Mouse (Mus musculus): ENCODE data around the gene Bspry.

Bspry gene

DNA sequence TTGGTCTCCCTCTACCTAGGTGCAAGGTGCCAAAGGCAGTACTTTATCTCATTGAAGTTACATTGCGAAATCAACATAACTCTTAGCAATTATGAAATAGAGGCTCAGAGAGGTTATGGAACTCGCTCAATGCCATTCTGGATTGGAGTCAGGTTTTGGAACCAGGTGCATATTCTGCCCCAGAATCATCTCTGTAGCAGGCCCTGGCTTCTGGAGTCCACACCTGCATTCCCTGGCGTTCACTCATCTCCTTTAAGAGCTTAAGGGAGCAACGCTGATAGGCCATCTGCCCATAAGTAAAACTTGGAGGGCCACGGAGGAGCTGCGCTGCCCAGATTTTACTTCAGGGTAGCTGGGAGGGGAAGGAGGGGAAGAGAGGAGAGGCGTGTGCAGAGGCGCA lies 37.2 kb downstream of the Bspry start:
- no peak for DNase-seq

DNA sequence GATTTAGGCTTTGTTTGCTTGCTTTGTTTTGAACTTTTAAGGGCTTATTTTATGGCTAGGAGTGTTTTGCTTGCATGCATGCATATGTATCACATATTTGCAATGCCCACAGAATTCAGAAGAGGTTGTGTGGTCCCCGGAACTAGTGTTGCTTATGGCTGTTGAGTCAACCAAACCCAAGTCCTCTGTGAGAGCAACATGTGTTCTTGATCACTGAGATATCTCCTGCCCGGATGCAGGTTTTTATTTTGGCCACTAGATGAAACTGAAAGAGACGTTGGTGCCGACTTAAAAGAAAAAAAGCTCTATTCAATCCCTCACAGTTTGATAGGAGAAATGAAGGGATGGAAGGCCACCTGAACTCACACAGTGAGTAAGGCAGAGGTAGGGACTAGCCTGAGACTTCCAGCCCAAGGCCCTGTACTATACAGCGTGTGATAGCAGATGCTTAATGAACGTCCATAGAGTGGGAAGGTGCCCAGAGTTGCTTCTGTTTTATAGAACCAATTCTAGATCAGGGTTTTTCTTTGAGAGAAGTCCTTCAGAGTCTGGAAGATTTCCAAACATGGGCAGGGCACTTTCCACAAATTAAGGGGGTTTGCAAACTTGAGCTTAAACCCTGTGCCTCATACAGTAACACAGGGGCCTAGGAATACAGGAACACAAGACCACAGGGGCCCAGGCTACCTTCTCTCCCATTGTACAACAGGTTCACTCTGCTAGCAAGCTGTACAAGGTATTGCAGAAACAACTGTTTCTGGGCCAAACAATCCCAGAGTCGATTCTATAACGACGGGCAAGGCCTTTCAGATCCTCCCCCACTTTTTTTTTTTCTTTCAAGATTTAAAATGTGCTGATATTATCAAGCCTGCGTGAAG lies 37.9 kb downstream of the Bspry start:
- DNase-seq: peak; percentile 47

DNA sequence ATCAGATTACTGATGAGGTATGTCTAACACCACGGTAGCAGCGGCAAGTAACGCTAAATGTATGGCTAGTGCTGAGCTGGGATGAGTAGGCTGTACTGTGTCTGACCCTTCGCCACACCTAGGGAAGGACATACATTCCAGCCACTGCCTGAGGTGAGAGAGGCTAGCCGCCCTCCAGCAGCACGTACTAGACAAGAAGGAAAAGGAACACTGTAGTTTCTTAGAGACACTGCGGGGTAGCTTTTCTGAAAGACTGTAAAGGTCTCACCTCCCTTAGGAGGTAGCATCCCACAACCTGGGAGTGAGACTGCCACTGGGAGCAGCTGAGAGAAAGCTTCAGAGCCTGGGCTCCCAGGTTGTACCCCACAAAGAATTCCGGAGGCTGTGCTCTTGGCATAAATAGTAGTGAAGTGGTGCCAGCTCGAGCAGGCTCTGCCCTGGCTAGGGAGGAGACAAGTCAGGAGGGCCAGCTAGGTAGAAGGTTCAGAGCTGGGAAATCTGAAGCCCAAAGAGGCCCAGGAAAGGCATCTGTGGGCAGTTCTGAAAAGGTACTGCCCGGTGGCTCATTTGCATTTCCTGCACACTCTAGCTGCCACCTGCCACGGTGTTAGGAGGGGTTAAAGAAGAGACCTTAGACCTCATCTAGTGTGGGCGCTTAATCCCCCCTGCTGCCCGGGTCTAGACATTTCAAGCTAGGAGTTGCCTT lies 38.7 kb downstream of the Bspry start:
- DNase-seq: peak; percentile 88

DNA sequence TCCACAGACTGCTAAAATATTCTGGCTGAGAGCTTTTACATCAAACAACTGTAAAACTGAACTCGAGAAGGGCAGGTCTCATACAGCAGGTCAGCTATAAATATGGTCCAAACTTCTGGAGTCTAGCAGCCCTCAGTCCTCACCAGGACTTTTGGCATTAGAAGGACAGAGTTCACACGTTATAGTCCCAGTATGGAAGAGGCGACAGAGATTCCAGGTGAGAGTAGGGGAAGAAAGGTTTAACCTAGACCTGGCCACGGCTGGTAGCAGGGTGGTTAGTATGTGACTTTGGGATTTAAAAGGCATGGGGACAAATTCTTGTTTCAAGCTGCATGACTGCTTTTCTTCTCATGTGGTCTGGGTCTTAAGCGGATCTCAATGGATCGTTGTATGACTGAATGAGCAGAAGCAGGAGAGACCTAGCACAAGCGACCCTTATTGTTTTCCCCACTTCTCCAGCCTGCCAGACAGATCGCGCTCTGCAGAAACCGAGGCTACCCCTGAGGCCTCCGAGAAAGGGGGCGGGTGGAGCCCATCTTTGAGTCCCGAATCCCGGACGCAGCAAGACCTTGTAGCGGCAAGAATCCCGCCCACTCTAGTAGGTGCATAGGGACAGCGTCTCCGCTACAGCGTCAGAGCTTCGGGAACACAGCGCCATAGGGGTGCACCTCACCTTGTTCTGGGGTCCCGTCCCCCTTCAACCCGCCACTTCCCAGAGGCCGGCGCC lies 39.4 kb downstream of the Bspry start:
- peak; percentile 72 for DNase-seq

DNA sequence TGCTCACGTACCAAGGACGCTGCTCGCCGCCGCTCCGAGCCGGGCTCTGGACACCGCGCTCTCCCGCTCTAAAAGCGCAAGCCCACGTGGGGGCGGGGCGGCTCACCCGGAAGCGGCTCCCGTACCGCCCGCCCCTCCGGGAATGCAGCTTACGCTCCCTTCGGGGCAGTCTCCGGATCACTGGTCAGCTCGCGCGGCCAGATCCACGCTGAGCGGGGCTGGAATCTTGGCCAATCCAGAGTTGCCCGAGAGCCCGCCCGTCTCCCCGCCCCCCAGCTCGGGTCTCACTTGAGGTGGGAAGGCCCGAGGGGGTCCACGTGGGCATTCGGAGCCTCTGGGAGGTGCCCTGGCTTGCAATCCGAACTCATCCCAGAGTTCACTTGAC lies 40.0 kb downstream of the Bspry start, which contains the start of gene Alad:
TSS of gene Alad (minus strand) at position 70 of the 385 bp plus-strand sequence.
- peak; percentile 81 for DNase-seq

DNA sequence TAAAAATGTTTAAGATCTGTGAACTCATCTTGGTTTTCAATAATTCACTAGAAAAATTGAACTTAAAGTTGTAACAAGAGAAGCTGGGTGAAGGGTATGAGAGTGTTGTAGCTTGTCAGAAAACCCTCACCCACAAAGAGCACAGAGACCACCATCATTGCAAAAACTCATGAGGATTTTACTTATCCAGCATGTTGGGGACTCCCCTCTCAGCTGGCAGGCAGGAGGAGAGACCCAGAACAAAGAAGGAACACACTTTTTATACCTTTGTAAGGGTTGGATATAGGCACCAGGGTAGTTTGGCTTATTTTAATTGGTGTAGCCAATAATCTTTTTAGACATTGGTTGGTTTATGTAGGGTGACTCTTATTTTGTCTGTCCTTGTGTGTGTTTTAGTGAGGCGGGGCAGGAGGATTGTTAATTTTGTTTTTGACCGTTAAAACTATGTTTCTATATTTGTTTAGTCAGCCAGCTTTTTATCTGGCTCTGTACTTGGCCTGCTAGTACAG lies 41.1 kb downstream of the Bspry start:
- no peak for DNase-seq

DNA sequence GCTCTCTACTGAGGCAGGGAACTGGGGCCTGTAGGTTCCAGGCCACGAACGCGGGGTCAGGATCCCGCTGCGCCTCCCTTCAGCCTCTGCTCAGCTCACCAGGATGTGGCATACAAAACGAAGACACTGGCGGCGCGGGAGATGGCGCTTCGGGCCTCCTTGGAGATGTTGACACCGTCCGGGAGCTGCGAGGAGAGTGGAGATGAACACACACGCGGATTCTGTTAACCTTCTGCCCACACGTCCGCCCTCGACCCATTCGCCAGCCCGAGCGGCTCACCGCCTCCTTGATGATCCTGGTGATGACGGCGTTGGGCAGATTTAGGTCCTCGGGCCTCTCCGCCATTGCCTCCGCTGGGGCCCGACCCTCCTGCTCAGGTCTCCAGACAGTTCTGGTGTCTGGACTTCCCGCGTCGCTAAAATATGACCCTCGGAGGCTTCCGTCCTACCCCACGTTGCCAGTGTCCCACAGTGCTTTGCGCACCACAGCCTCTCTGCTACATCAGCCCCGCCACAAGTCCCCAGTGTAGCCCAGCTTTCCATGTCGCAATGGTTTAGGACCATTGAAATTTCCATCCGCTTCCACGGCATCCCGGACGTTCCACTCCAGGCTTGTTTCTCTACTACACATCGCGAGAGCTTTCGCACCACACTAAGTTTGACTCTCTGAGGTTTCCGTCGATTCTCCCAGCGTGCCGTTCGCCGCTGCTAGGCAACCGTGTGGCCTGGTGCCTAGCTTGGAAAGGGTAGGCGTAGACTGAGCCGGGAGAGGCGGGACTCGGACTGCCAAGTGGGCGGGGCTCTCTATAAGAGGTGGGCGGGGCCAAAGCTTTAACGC lies 45.0 kb downstream of the Bspry start, which contains the start of the genes Pole3 and 4933430I17Rik:
TSS of gene Pole3 (minus strand) at position 418 of the 838 bp plus-strand sequence.
TSS of gene 4933430I17Rik (plus strand) at position 719 of the 838 bp plus-strand sequence.
- DNase-seq: peak; percentile 98

DNA sequence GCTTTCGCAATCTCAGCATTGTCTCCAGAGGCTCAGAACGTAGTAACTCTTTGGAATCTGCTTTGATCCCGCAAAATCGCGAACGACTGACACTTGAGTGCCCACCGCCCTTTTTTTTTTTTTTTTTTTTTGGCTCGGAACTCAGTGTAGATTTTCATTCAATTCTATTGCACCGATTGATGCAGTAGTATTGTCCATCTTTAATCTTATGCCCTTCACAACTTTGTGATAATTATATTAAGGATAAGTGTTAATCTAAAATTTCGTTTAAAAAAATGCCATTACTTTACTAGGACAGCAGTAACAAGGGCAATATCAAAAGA lies 45.6 kb downstream of the Bspry start:
- DNase-seq: no peak

DNA sequence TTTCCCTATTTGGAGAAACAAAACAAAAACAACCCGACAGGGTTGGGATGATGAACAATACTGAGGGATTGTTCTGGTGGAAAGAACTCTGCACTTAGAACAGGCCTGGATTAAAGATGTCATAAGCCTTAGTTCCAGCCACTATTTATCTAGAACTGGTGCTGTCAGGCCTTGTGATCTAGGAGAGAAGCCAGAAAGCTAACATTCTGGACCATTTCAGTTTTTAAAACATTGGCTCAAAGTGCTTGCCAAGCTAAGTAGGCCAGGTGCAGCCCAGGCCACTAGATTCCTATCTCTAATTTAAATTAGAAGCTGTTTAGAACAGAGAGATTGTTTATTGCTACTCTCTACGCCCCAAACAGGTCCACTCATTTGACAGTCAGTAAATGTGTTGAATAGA lies 46.4 kb downstream of the Bspry start:
- peak; percentile 46 for DNase-seq

DNA sequence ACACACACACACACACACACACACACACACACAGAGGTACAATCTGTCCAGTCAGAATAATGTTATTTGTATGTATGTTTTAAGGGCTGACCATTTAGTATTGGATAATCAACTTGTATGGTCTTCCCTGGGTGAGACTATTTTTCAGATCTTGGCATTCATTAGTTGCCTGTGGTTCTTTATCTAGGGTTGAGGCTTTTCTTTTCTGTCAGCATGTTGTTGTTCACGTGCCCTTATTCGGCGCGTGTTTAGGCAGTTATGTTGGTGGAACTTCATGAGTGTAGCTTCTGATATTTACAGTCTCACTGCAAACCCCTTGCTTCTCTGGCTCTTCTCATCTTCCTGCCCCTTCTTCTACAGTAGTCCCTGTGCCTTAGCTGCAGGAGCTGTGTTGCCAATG lies 47.8 kb downstream of the Bspry start:
- no peak for DNase-seq

DNA sequence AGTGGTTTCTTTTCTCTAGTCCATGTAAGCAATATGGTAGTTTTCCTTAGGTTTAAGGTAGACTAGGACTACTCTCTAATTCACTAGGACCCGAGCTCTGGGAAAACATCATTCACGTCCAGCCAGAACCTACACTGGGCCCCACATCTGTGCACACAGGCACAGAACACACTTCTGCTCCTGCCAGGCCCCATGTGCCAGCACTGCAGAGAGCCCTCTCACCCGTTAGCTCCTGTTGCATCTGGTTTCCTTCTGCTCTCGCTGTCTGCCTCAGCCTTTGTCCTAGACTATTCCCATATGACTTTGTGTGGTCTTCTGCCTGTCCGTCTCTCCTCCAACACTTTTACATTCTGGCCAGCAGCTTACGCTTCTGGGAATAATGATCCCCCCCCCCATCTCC lies 53.9 kb downstream of the Bspry start:
- DNase-seq: no peak

DNA sequence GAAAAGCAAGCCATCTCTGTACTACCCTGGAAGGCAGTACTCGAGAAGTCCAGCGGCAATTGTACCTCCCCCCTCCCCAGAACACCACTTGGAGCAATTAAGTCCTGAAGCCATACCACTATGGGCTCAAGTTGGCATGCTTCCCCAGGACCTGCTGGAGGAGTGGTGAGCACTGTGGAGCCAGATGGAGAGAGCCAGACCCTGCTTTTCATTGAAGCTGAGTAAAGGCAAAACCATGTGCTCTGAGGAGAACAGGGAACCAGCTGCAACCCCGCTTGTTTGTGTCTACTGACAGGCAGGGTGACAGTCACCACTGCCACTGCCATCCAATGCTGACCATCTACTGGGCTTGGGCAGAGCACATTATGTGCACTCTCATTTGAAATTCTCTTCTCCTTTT lies 61.9 kb downstream of the Bspry start:
- DNase-seq: no peak

DNA sequence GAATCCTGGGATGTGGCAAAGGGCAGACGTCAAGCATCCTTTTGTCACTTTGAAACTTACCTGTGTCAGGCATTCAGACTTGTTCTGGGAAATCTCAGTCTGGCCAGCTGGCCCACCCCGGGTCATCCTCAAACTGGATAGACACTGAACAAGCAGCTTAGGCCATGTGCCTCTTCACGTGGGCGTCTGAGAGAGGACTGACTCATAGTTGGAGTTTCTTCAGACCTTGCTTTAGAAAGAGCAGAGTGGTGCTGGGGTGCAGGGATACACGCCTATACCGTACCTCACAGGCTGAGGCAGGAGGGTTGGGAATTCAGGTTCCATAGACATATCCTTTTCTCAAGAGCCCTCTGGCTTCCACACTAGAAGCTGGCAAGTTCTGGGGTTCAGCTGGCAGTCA lies 63.9 kb downstream of the Bspry start:
- DNase-seq: no peak

DNA sequence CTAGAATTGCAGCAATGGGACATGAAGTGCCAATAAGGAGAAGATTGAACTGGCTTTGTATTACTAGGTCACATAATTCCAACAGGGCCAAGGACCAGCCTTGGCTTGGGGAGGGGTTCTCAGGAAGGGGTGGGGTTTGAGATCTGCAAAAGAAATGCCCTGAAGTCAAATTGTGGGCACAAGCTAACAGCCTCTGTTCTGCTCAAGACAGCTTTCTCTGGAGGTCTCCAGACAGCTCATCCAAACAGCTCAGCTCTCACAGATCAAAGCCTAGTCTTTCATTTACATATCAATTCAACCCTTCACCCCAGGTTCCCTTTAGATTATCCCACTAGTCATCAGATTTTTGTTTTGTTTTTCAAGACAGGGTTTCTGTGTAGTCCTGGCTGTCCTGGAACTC lies 64.9 kb downstream of the Bspry start:
- DNase-seq: no peak

Measured in cerebellum, adult 9-10 months (tissue).